Mouse (Mus musculus): ENCODE data around the gene Sap18b.
A peak's percentile ranks its signal among the peaks of the same experiment; 100 is the strongest.

GRCm38 (mm10) chr8:95848734-95849464 lies 23.8 kb downstream of the Sap18b start:
- no peak for TF ChIP-seq CEBPB (IDR thresholded peaks at IDR 0.05; ENCODE audit: low read depth)
- no peak for TF ChIP-seq CTCF (IDR thresholded peaks at IDR 0.05; ENCODE audit: control insufficient read depth, insufficient read depth, insufficient read length)
- no peak for TF ChIP-seq USF1 (IDR thresholded peaks at IDR 0.05; ENCODE audit: low read depth)
- TF ChIP-seq MYOD1 (IDR thresholded peaks at IDR 0.05; ENCODE audit: control insufficient read depth, insufficient read length, low read depth): peak; percentile 80
- TF ChIP-seq MAX (IDR thresholded peaks at IDR 0.05): no peak
- no peak for TF ChIP-seq MYOG (IDR thresholded peaks at IDR 0.05; ENCODE audit: control insufficient read depth, extremely low read depth, insufficient read length)
- TF ChIP-seq FOSL1 (IDR thresholded peaks at IDR 0.05; ENCODE audit: insufficient read depth, low read length, poor library complexity, severe bottlenecking): no peak

All from C2C12 (cell line).